Mouse (Mus musculus): ENCODE results near the gene Prpsap1.
A peak's percentile ranks its signal among the peaks of the same experiment; 100 is the strongest.

Prpsap1 gene

GRCm38 (mm10) chr11:116443935-116444334, 50.1 kb downstream of the Prpsap1 start:
- DNase-seq (ENCODE audit: low spot score in 2 of 2) = no peak

GRCm38 (mm10) chr11:116443311-116443710, 50.7 kb downstream of the Prpsap1 start:
- DNase-seq (ENCODE audit: low spot score in 2 of 2) = no peak

GRCm38 (mm10) chr11:116442867-116443177, 51.2 kb downstream of the Prpsap1 start:
- DNase-seq (ENCODE audit: low spot score in 2 of 2) = no peak

GRCm38 (mm10) chr11:116442129-116442866, 51.7 kb downstream of the Prpsap1 start:
- DNase-seq (ENCODE audit: low spot score in 2 of 2) = no peak

GRCm38 (mm10) chr11:116440408-116441068, 53.5 kb downstream of the Prpsap1 start:
- DNase-seq (ENCODE audit: low spot score in 2 of 2) = peak in 1 of 2 experiments; percentile 43

GRCm38 (mm10) chr11:116439269-116440240, 54.4 kb downstream of the Prpsap1 start:
- no peak for DNase-seq (ENCODE audit: low spot score in 2 of 2)

- no peak for DNase-seq (ENCODE audit: low spot score in 2 of 2)
Measured at GRCm38 (mm10) chr11:116437541-116437940, 56.5 kb downstream of the Prpsap1 start.

- peak; percentile 67 to 69 for DNase-seq (ENCODE audit: low spot score in 2 of 2)
Measured at GRCm38 (mm10) chr11:116436725-116437331, 57.2 kb downstream of the Prpsap1 start.

GRCm38 (mm10) chr11:116435992-116436724, 57.8 kb downstream of the Prpsap1 start:
- no peak for DNase-seq (ENCODE audit: low spot score in 2 of 2)

- no peak for DNase-seq (ENCODE audit: low spot score in 2 of 2)
Measured at GRCm38 (mm10) chr11:116434967-116435752, 58.8 kb downstream of the Prpsap1 start.

GRCm38 (mm10) chr11:116434287-116434966, 59.6 kb downstream of the Prpsap1 start:
- peak; percentile 70 to 76 for DNase-seq (ENCODE audit: low spot score in 2 of 2)

- peak; percentile 100 for DNase-seq (ENCODE audit: low spot score in 2 of 2)
Measured at GRCm38 (mm10) chr11:116433356-116434286, 60.4 kb downstream of the Prpsap1 start, which contains the start of gene Ubald2. Ubald2 (plus strand) TSS chr11:116434094.

- DNase-seq (ENCODE audit: low spot score in 2 of 2) = no peak
Measured at GRCm38 (mm10) chr11:116432593-116433355, 61.2 kb downstream of the Prpsap1 start.

- no peak for DNase-seq (ENCODE audit: low spot score in 2 of 2)
Measured at GRCm38 (mm10) chr11:116432127-116432526, 61.9 kb downstream of the Prpsap1 start.

- no peak for DNase-seq (ENCODE audit: low spot score in 2 of 2)
Measured at GRCm38 (mm10) chr11:116431428-116432077, 62.4 kb downstream of the Prpsap1 start.

GRCm38 (mm10) chr11:116430723-116431427, 63.1 kb downstream of the Prpsap1 start:
- no peak for DNase-seq (ENCODE audit: low spot score in 2 of 2)

All from heart, adult 9 months (tissue).